Mouse (Mus musculus) neural tube, embryonic 11.5 days (tissue): ENCODE measurements around the gene Eif3k. TPM values are rescaled to one million over a fixed set of nuclear protein-coding genes. Genes with fewer than 3 reads are reported as not detected.

ENCODE experiments used
- polyA plus RNA-seq: library from polyadenylated mRNA; unstranded; fragments of >200 nt; fragmentation: Nextera tagmentation; extraction: Ambion mirVana; gene quantifications from 2 replicates; pipeline ENCODE4 v1.2.1, GENCODE M21; 2014

The Eif3k gene
- polyA plus RNA-seq, 1 experiment from 2014 or later, result 383 TPM

Other genes starting within 250 kb of the Eif3k start
- 128 and 129 TPM in 2 replicates for gene Mrps12, start 240.0 kb downstream of the Eif3k start, polyA plus RNA-seq
- 28.8 and 32.4 TPM in 2 replicates for gene Sars2, start 239.9 kb downstream of the Eif3k start, polyA plus RNA-seq
- 1.1 and 1.9 TPM in 2 replicates for gene Ccer2, start 225.7 kb downstream of the Eif3k start, polyA plus RNA-seq
- gene Sirt2, start 215.1 kb downstream of the Eif3k start, polyA plus RNA-seq, result 73.0 and 77.0 TPM in 2 replicates
- 49.7 and 57.3 TPM in 2 replicates for gene Nfkbib, start 214.4 kb downstream of the Eif3k start, polyA plus RNA-seq
- gene Rinl, start 192.9 kb downstream of the Eif3k start, polyA plus RNA-seq, result 2.6 and 2.8 TPM in 2 replicates
- gene Hnrnpl, start 173.3 kb downstream of the Eif3k start, polyA plus RNA-seq, result 320 and 326 TPM in 2 replicates
- gene Ech1, start 156.6 kb downstream of the Eif3k start, polyA plus RNA-seq, result 88.7 and 90.9 TPM in 2 replicates
- 1.5 and 1.8 TPM in 2 replicates for gene Lgals4, start 148.0 kb downstream of the Eif3k start, polyA plus RNA-seq
- 0.66 and 1.9 TPM in 2 replicates for gene Lgals7, start 118.0 kb downstream of the Eif3k start, polyA plus RNA-seq
- gene Capn12, start 100.4 kb downstream of the Eif3k start, polyA plus RNA-seq, result 0.21 and 0.39 TPM in 2 replicates
- 193 and 201 TPM in 2 replicates for gene Actn4, start 19.5 kb downstream of the Eif3k start, polyA plus RNA-seq
- 4.6 and 6.2 TPM in 2 replicates for gene Map4k1, start 186 bp upstream of the Eif3k start, polyA plus RNA-seq
- 2.0 and 2.2 TPM in 2 replicates for gene Ryr1, start 143.3 kb upstream of the Eif3k start, polyA plus RNA-seq
- gene Rasgrp4, start 153.0 kb upstream of the Eif3k start, polyA plus RNA-seq, result 0.76 and 0.82 TPM in 2 replicates
- gene Fam98c, start 174.4 kb upstream of the Eif3k start, polyA plus RNA-seq, result 17.2 and 19.1 TPM in 2 replicates
- gene Ggn, start 188.3 kb upstream of the Eif3k start, polyA plus RNA-seq, result 0.34 and 0.46 TPM in 2 replicates
- gene Spred3, start 188.5 kb upstream of the Eif3k start, polyA plus RNA-seq, result 5.6 and 6.5 TPM in 2 replicates
- 321 and 325 TPM in 2 replicates for gene Psmd8, start 198.8 kb upstream of the Eif3k start, polyA plus RNA-seq
- gene Catsperg1, start 232.2 kb upstream of the Eif3k start, polyA plus RNA-seq, result 0.56 and 1.0 TPM in 2 replicates